Mouse (Mus musculus) intestine, postnatal 0 days (tissue): ENCODE data around the gene Dnm3. TPM values are rescaled to one million over a fixed set of nuclear protein-coding genes. Genes with fewer than 3 reads are reported as not detected.

ENCODE experiments used
- ATAC-seq: fragments of 200-750 bp; cut with Nextera tagmentation; 2 replicates; pipeline ENCODE4 v1.8.0; 2017; ENCODE audit warnings: mild to moderate bottlenecking, moderate TSS enrichment, moderate library complexity
- H3K27ac ChIP-seq: fragments of 300-500 bp; sonication (generic); 2 replicates; pipeline ENCODE4 v1.5.1; 2014; ENCODE audit warnings: mild to moderate bottlenecking, low read depth, low read length, moderate library complexity
- H3K27me3 ChIP-seq: fragments of 300-500 bp; sonication (generic); replicated peaks from 2 replicates; pipeline ENCODE4 v1.6.1; 2014; ENCODE audit warnings: low read length, mixed read lengths; ENCODE audit not compliant: control insufficient read depth, insufficient read depth
- H3K36me3 ChIP-seq: fragments of 300-500 bp; sonication (generic); 2 replicates; pipeline ENCODE4 v1.6.1; 2014; ENCODE audit warnings: mild to moderate bottlenecking, moderate library complexity; ENCODE audit not compliant: control insufficient read depth, insufficient read depth
- H3K4me1 ChIP-seq: fragments of 300-500 bp; sonication (generic); replicated peaks from 2 replicates; pipeline ENCODE4 v1.6.1; 2014; ENCODE audit warnings: antibody characterized with exemption, low read length, mixed read lengths; ENCODE audit not compliant: control insufficient read depth, insufficient read depth
- H3K4me2 ChIP-seq: fragments of 300-500 bp; sonication (generic); replicated peaks from 2 replicates; pipeline ENCODE4 v1.6.1; 2014; ENCODE audit warnings: low read depth, mild to moderate bottlenecking, moderate library complexity
- H3K4me3 ChIP-seq: fragments of 300-500 bp; sonication (generic); 2 replicates; pipeline ENCODE4 v1.5.1; 2014; ENCODE audit warnings: low read depth, low read length
- H3K9ac ChIP-seq: fragments of 300-500 bp; sonication (generic); 2 replicates; pipeline ENCODE4 v1.6.1; 2014; ENCODE audit warnings: mild to moderate bottlenecking, low read depth, low read length
- H3K9me3 ChIP-seq: fragments of 300-500 bp; sonication (generic); 2 replicates; pipeline ENCODE4 v1.6.1; 2016; ENCODE audit warnings: mixed run types; ENCODE audit not compliant: control insufficient read depth
- CTCF ChIP-seq: sonication (generic); IDR thresholded peaks from 2 replicates; pipeline ENCODE4 v1.5.1; 2016; ENCODE audit warnings: low read depth, mild to moderate bottlenecking, control low read depth, antibody characterized with exemption, moderate library complexity
- WGBS: fragments of 180-500 bp; shearing (Covaris S2); extraction: QIAGEN DNeasy Blood & Tissue Kit; methylation state at CpG from one replicate; pipeline ENCODE4 v1.1.7; 2014; 5-methylcytosine and 5-hydroxymethylcytosine counted together
- polyA plus RNA-seq: library from polyadenylated mRNA; unstranded; fragments of >200 nt; fragmentation: Nextera tagmentation; extraction: Ambion mirVana; gene quantifications from 2 replicates; pipeline ENCODE4 v1.2.1, GENCODE M21; 2015

The Dnm3 gene
- polyA plus RNA-seq, 1 experiment from 2014 or later = 5.6 TPM

- no peak for ATAC-seq
- H3K4me1 ChIP-seq = no peaks in the 10 kb centered on the region
- 31% methylated on average over 5 of the region's 5 CpGs for WGBS
- no peak overlapping the region for H3K9ac ChIP-seq
- no peak overlapping the region for H3K4me2 ChIP-seq
- H3K9me3 ChIP-seq = no peaks in the 10 kb centered on the region
- H3K4me3 ChIP-seq = no peak overlapping the region
- no peaks in the 10 kb centered on the region for H3K36me3 ChIP-seq
- H3K27ac ChIP-seq = no peak overlapping the region
- no peak for TF ChIP-seq CTCF
- no peaks in the 10 kb centered on the region for H3K27me3 ChIP-seq
Measured at GRCm38 (mm10) chr1:162254944-162255343, 222.9 kb downstream of the Dnm3 start.

- WGBS = 61% methylated on average over 8 of the region's 8 CpGs
- H3K9me3 ChIP-seq = no peaks in the 10 kb centered on the region
- no peak for ATAC-seq
- H3K27ac ChIP-seq = no peak overlapping the region
- no peaks in the 10 kb centered on the region for H3K27me3 ChIP-seq
- no peak for TF ChIP-seq CTCF
- H3K4me3 ChIP-seq = no peak overlapping the region
- H3K36me3 ChIP-seq = no peaks in the 10 kb centered on the region
- no peak overlapping the region for H3K4me2 ChIP-seq
- H3K9ac ChIP-seq = no peak overlapping the region
- no peaks in the 10 kb centered on the region for H3K4me1 ChIP-seq
Measured at GRCm38 (mm10) chr1:162253971-162254641, 223.7 kb downstream of the Dnm3 start.

GRCm38 (mm10) chr1:162252869-162253268 is 225.0 kb downstream of the Dnm3 start:
- no peaks in the 10 kb centered on the region for H3K9me3 ChIP-seq
- WGBS = 54% methylated on average over 2 of the region's 2 CpGs

GRCm38 (mm10) chr1:162247216-162247615 is 230.6 kb downstream of the Dnm3 start:
- H3K4me3 ChIP-seq = no peak overlapping the region
- WGBS = 81% methylated on average over 5 of the region's 5 CpGs
- TF ChIP-seq CTCF = no peak

More at GRCm38 (mm10) chr1:162252869-162253268, 225.0 kb downstream of the Dnm3 start:
- no peaks in the 10 kb centered on the region for H3K4me1 ChIP-seq
- H3K9ac ChIP-seq = no peak overlapping the region
- no peak overlapping the region for H3K4me3 ChIP-seq
- no peaks in the 10 kb centered on the region for H3K36me3 ChIP-seq
- no peaks in the 10 kb centered on the region for H3K27me3 ChIP-seq
- no peak overlapping the region for H3K4me2 ChIP-seq
- ATAC-seq = no peak
- H3K27ac ChIP-seq = no peak overlapping the region
- no peak for TF ChIP-seq CTCF

DNA sequence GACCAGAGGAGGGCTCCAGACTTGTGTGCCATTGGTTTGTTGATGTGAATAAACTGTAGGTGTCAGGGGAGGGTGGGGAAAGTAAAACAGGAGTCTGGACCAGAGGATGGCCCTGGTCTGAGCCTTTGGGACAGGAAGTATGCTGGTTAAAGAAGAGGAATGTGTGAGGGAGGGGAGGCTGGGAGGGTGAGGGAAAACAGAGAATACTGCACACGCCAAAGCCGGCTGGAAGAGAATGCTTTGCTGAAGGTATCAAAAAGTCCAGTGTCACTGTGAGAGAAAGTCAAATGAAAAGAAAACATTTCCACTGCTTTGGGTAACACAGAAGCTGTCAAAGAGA is 234.2 kb downstream of the Dnm3 start:
- no peak for ATAC-seq
- 51% methylated on average over 2 of the region's 2 CpGs for WGBS
- Histone ChIP-seq H3K36me3 (no peaks in the 10 kb centered on the region), H3K4me2 (no peak overlapping the region), H3K4me3 (no peak overlapping the region), H3K9ac (no peak overlapping the region), H3K9me3 (no peaks in the 10 kb centered on the region), H3K27me3 (no peaks in the 10 kb centered on the region), H3K27ac (no peak overlapping the region), H3K4me1 (no peaks in the 10 kb centered on the region)
- no peak for TF ChIP-seq CTCF

More at GRCm38 (mm10) chr1:162247216-162247615, 230.6 kb downstream of the Dnm3 start:
- Histone ChIP-seq H3K9ac (no peak overlapping the region), H3K27ac (no peak overlapping the region), H3K4me1 (no peaks in the 10 kb centered on the region), H3K9me3 (no peaks in the 10 kb centered on the region), H3K4me2 (no peak overlapping the region), H3K36me3 (no peaks in the 10 kb centered on the region), H3K27me3 (no peaks in the 10 kb centered on the region)
- no peak for ATAC-seq

DNA sequence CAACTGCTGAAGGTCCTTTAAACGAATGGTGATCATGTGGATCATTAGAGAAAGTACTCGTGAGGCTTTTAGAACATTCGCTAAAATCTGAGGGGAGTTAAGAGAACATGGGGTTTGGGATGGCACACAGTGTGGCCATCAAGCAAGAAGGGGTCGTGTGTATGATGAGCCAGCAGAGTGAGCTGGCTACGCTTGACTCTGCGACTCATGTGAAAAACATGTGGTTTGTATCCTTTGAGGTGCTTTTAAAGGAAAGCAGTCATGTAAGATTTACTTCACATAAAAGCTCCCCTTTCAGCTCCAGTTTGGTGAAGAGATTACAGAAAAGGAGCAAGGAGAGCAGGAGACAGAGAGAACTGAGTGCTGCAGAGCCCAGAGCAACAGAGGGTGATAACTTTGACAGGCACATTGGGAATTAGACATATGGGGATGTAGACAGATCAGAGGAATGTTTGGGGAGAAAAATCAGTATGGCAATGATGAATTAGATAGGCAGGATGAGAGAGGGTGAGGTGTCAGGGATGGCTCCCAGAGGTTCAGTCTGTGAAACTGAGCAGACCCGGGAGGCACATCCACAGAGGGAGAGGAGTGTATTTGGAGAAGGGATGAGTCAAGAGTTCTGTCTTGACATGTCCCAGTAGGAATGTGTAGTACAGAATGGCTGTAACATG is 234.7 kb downstream of the Dnm3 start:
- H3K9me3 ChIP-seq = no peaks in the 10 kb centered on the region
- H3K4me1 ChIP-seq = no peaks in the 10 kb centered on the region
- ATAC-seq = no peak
- H3K4me3 ChIP-seq = no peak overlapping the region
- no peaks in the 10 kb centered on the region for H3K27me3 ChIP-seq
- no peak overlapping the region for H3K9ac ChIP-seq
- H3K36me3 ChIP-seq = no peaks in the 10 kb centered on the region
- no peak overlapping the region for H3K4me2 ChIP-seq
- TF ChIP-seq CTCF = no peak
- no peak overlapping the region for H3K27ac ChIP-seq
- WGBS = 66% methylated on average over 7 of the region's 7 CpGs
